Mouse (Mus musculus) heart, embryonic 16.5 days (tissue): Measurements from ENCODE around the gene Prss57. TPM values are rescaled to one million over a fixed set of nuclear protein-coding genes. Genes with fewer than 3 reads are reported as not detected.
A peak's percentile ranks its signal among the peaks of the same experiment; 100 is the strongest.

Experiments
- ATAC-seq: fragments of 200-750 bp; cut with Nextera tagmentation; replicated peaks from 2 replicates; pipeline ENCODE4 v1.8.0; 2017; ENCODE audit warnings: moderate number of reproducible peaks; ENCODE audit not compliant: insufficient read depth, low FRiP score; ENCODE audit errors: extremely low read depth
- H3K27ac ChIP-seq: fragments of 300-500 bp; sonication (generic); 2 replicates; pipeline ENCODE4 v1.5.1; 2014; ENCODE audit warnings: mild to moderate bottlenecking, low read length, control low read depth, moderate library complexity
- H3K27me3 ChIP-seq: fragments of 300-500 bp; sonication (generic); 2 replicates; pipeline ENCODE4 v1.6.1; 2014; ENCODE audit warnings: low read length, mixed read lengths; ENCODE audit not compliant: control insufficient read depth, insufficient read depth
- H3K36me3 ChIP-seq: fragments of 300-500 bp; sonication (generic); 2 replicates; pipeline ENCODE4 v1.6.1; 2014; ENCODE audit not compliant: control insufficient read depth, insufficient read depth
- H3K4me1 ChIP-seq: fragments of 300-500 bp; sonication (generic); 2 replicates; pipeline ENCODE4 v1.6.1; 2014; ENCODE audit warnings: low read length, mixed read lengths; ENCODE audit not compliant: control insufficient read depth, insufficient read depth
- H3K4me2 ChIP-seq: fragments of 300-500 bp; sonication (generic); 2 replicates; pipeline ENCODE4 v1.6.1; 2014; ENCODE audit warnings: low read depth, mild to moderate bottlenecking, control low read depth, low read length
- H3K4me3 ChIP-seq: fragments of 300-500 bp; sonication (generic); 2 replicates; pipeline ENCODE4 v1.5.1; 2014; ENCODE audit warnings: mild to moderate bottlenecking, control low read depth, low read length
- H3K9ac ChIP-seq: fragments of 300-500 bp; sonication (generic); 2 replicates; pipeline ENCODE4 v1.6.1; 2014; ENCODE audit warnings: low read length, control low read depth
- H3K9me3 ChIP-seq: fragments of 300-500 bp; sonication (generic); replicated peaks from 2 replicates; pipeline ENCODE4 v1.6.1; 2016; ENCODE audit warnings: low read length; ENCODE audit not compliant: control insufficient read depth
- WGBS: fragments of 180-500 bp; shearing (Covaris S2); extraction: QIAGEN DNeasy Blood & Tissue Kit; methylation state at CpG from one replicate; pipeline ENCODE4 v1.1.7; 2014; 5-methylcytosine and 5-hydroxymethylcytosine counted together
- polyA plus RNA-seq: library from polyadenylated mRNA; unstranded; fragments of >200 nt; fragmentation: Nextera tagmentation; extraction: Ambion mirVana; gene quantifications from 2 replicates; pipeline ENCODE4 v1.2.1, GENCODE M21; 2015

Gene Prss57
- polyA plus RNA-seq, 1 experiment from 2014 or later, result 7.9 TPM

DNA sequence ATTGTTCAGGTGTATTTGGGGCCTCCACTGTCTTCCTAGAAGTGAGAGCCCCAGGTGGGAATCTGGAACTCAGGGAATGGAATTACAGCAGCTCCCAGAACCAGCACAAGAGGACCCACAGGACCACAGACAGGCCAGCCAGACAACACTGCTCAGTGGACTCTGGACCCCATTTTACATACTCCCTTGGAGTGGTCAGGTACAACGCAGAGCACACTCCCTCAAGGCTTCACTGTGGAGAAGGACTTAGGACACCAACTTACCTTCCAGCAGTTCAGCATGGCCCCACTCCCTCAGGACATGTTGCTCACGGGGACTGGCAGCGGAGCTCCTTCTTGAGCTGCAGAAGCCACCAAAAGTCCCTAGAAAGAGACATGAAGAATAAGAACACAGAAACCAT, 45.4 kb downstream of the Prss57 start:
- Histone ChIP-seq H3K4me3 (peak overlapping the region; percentile 84), H3K4me1 (peaks cover 10% of the 10 kb centered on the region), H3K27ac (no peak overlapping the region), H3K4me2 (peak overlapping the region; percentile 79), H3K9ac (no peak overlapping the region; the same call in 1 of the 2 replicates), H3K27me3 (no peaks in the 10 kb centered on the region), H3K9me3 (peaks cover 1% of the 10 kb centered on the region), H3K36me3 (peaks cover 32% of the 10 kb centered on the region)
- 93% methylated on average over 3 of the region's 3 CpGs for WGBS
- no peak for ATAC-seq

DNA sequence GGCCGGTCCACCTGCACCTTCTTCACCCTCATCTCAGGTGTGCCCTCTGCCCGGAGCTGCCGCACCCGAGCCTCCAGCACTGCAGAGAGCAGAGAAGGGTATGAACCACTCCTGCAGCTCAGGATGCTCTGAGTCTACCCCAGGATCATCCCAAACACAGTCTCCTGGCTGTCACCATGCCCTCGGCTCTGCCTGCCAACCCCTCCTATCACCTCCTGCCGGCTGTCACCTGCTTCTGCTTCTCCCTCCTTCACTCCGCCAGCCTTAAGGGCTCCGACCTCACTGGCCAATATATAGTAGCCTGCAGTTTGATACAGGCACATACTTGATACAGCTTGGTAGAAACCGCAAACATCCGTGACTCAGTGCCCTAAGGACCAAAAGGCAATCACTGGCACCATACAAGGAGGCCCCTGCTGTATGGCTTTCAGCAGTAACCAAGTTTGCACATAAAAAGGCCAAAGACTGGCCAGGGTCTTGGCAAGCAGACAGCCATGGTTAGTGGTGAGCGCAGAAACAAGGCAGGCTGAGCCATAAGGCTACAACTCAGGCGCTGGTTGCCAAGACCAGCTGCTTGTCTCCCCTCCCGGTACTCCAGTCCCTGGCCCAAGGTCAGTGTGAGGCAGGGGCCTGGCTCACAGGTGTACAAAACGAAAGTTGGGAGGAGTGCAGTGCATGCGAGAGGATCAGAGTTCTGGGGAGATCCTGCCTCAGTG, 47.0 kb downstream of the Prss57 start:
- Histone ChIP-seq H3K4me1 (peaks cover 10% of the 10 kb centered on the region), H3K27ac (no peak overlapping the region), H3K36me3 (peaks cover 48% of the 10 kb centered on the region), H3K4me3 (no peak overlapping the region), H3K4me2 (no peak overlapping the region), H3K27me3 (no peaks in the 10 kb centered on the region), H3K9me3 (peaks cover 17% of the 10 kb centered on the region), H3K9ac (no peak overlapping the region)
- WGBS, result 93% methylated on average over 15 of the region's 15 CpGs
- no peak for ATAC-seq

DNA sequence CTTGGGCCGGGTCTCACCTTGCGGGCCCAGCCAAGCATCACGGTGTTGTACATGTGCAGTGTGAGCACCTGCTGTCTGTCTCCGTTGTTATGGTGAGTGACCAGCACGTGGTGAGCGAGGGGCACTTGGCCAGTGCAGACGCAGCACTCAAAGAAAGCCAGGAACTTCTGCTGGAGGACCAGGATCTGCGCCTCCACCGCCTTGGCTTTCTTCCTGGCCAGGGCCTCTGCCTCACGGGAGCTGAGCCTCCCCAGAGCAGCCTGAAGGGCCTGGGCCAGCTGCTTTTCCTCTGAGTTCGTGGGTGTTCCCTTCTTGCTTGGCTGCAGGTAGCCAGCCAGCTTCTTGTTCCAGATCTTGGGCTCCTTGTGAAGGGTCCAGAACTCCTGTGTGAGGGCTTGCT, 47.6 kb downstream of the Prss57 start:
- Histone ChIP-seq H3K9me3 (peaks cover 24% of the 10 kb centered on the region), H3K36me3 (peaks cover 54% of the 10 kb centered on the region), H3K4me3 (no peak overlapping the region), H3K4me2 (no peak overlapping the region), H3K27me3 (no peaks in the 10 kb centered on the region), H3K4me1 (peaks cover 10% of the 10 kb centered on the region), H3K9ac (no peak overlapping the region), H3K27ac (no peak overlapping the region)
- WGBS, result 87% methylated on average over 11 of the region's 11 CpGs
- no peak for ATAC-seq

DNA sequence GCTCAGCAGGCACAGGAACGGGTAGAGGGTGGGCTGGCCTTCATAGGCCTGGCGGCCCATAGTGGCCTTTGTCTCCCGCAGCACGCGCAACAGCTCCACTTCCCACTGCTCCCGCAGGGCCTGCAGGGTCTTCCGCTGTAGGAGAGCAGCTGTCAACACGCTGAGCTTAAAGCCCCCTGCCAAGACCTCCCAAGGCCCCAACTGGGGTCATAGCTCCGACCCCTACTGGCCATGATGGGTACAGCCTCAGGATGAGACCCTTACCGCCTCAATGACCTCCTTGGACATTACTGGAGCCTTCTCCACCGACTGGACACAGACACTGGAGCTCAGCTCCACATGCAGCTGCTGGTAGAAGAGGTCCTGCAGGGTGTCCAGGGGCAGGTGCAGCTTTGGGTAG, 49.9 kb downstream of the Prss57 start:
- no peak overlapping the region for H3K9ac ChIP-seq
- H3K4me1 ChIP-seq, result peaks cover 6% of the 10 kb centered on the region
- ATAC-seq, result no peak
- WGBS, result 80% methylated on average over 11 of the region's 11 CpGs
- H3K9me3 ChIP-seq, result peaks cover 41% of the 10 kb centered on the region
- no peak overlapping the region for H3K27ac ChIP-seq
- peaks cover 77% of the 10 kb centered on the region for H3K36me3 ChIP-seq
- peaks cover 5% of the 10 kb centered on the region for H3K27me3 ChIP-seq
- no peak overlapping the region for H3K4me3 ChIP-seq
- no peak overlapping the region for H3K4me2 ChIP-seq

DNA sequence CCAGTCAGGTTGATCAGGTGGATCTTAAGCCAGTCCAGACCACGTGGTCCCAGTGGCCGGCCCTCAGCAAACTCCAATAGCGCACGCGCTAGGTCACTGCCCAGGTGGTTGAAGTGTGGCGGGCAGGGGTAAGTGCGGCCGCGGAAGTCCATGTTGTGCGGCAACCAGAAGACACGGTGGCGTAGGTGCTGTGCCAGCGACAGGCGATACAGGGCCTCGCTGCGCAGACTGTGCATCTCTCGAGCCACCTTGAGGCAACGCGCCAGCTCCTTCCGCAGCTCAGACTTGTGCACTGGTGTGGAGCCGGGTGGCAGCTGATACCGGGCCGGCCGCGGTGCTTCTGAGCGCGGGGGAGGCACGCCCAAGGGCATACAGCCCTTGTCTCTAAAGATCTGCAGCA, 51.5 kb downstream of the Prss57 start:
- H3K27ac ChIP-seq, result no peak overlapping the region
- H3K9ac ChIP-seq, result no peak overlapping the region
- H3K9me3 ChIP-seq, result peaks cover 46% of the 10 kb centered on the region
- H3K4me3 ChIP-seq, result no peak overlapping the region
- H3K4me1 ChIP-seq, result no peaks in the 10 kb centered on the region
- no peak overlapping the region for H3K4me2 ChIP-seq
- no peak for ATAC-seq
- 97% methylated on average over 28 of the region's 28 CpGs for WGBS
- H3K27me3 ChIP-seq, result peaks cover 7% of the 10 kb centered on the region
- H3K36me3 ChIP-seq, result peaks cover 89% of the 10 kb centered on the region

DNA sequence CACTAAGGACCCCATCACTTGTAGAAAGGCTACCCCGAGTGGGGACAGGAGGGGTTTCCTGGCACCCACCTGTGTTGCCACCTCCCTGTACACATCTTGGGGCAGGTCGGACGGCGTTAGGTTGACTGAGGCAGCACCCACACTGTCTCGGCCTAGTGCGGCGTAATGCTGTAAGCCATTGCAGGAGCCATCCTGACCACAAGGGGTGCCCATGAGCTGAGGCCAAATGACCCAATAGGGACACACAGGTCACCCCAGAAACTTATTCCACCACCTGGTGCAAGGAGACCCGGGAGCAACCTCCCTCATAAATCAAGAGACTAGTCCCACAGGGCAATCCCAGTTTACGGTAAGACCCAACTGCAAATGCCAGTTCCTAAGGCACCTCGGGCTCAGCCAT, 52.5 kb downstream of the Prss57 start:
- Histone ChIP-seq H3K4me2 (no peak overlapping the region), H3K4me3 (no peak overlapping the region), H3K9ac (no peak overlapping the region), H3K27me3 (peaks cover 7% of the 10 kb centered on the region), H3K9me3 (peaks cover 46% of the 10 kb centered on the region), H3K27ac (no peak overlapping the region), H3K36me3 (peaks cover 84% of the 10 kb centered on the region), H3K4me1 (no peaks in the 10 kb centered on the region)
- no peak for ATAC-seq
- WGBS, result 91% methylated on average over 10 of the region's 10 CpGs

DNA sequence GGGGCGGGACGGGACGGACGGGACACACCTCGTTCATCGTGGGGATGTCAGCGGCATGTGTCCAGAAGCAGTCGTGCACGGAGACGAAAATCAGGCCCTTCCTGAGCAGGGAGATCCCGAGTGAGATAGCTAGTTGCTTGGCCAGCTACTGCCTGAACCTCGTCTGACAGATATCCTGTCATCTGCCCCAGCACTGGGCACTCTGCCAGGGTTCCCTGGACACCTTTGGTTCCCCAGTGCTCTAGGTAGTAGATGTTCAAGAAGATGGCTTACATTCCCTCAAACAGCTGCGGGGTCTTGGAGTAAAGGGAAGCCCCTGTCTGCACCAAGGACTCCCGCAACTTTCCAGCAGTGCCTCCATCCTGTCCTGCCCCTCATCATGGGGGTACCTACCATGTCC, 54.1 kb downstream of the Prss57 start:
- Histone ChIP-seq H3K27me3 (peaks cover 7% of the 10 kb centered on the region), H3K9me3 (peaks cover 46% of the 10 kb centered on the region), H3K4me2 (no peak overlapping the region), H3K27ac (no peak overlapping the region), H3K4me3 (no peak overlapping the region), H3K9ac (no peak overlapping the region), H3K36me3 (peaks cover 73% of the 10 kb centered on the region), H3K4me1 (no peaks in the 10 kb centered on the region)
- 80% methylated on average over 14 of the region's 14 CpGs for WGBS
- no peak for ATAC-seq

DNA sequence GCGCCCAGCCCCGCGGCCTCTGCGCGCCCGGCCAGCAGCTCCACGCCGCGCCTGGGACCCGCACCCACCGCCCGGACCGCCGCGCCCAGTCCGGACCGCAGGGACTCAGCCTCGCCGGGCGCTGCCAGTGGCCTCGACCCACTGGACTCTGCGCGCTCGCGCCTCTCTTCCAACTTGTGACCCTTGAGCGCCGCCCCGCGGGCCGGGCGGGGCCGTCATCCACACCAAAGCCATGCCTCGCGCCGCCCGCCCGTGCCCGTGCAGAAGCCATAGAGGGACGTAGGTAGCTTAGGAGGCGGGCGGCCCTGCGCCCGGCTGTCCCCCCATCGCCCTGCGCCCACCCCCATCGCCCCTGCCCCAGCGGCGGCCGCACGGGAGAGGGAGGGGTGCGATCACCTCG, 55.4 kb downstream of the Prss57 start:
- no peak for ATAC-seq
- H3K4me3 ChIP-seq, result no peak overlapping the region; the same call in 1 of the 2 replicates
- peaks cover 7% of the 10 kb centered on the region for H3K27me3 ChIP-seq
- peaks cover 60% of the 10 kb centered on the region for H3K36me3 ChIP-seq
- H3K27ac ChIP-seq, result no peak overlapping the region
- H3K9me3 ChIP-seq, result peaks cover 44% of the 10 kb centered on the region
- peak overlapping the region; percentile 25; the same call in 1 of the 2 replicates for H3K4me2 ChIP-seq
- no peaks in the 10 kb centered on the region for H3K4me1 ChIP-seq
- no peak overlapping the region for H3K9ac ChIP-seq
- 29% methylated on average over 46 of the region's 52 CpGs for WGBS

DNA sequence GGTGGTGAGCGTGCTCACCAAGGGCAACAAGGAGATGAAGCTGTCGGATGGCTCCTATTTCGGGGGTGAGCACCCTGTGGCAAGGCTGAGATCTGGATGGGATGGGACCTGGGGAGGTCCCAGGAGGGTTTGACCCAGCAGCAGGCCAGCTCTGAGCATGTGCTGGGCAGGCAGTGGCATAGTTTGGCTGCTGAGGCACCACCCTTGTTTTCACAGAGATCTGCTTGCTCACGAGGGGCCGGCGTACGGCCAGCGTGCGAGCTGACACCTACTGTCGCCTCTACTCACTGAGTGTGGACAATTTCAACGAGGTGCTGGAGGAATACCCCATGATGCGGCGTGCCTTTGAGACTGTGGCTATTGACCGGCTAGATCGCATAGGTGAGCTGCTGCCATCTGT, 56.9 kb downstream of the Prss57 start:
- no peak overlapping the region for H3K9ac ChIP-seq
- H3K4me1 ChIP-seq, result peaks cover 3% of the 10 kb centered on the region; the same call in 1 of the 2 replicates
- peaks cover 29% of the 10 kb centered on the region for H3K9me3 ChIP-seq
- no peak overlapping the region for H3K4me2 ChIP-seq
- no peak overlapping the region for H3K27ac ChIP-seq
- peaks cover 45% of the 10 kb centered on the region for H3K36me3 ChIP-seq
- H3K4me3 ChIP-seq, result no peak overlapping the region
- WGBS, result 78% methylated on average over 15 of the region's 15 CpGs
- H3K27me3 ChIP-seq, result peaks cover 7% of the 10 kb centered on the region
- ATAC-seq, result no peak
